Mouse (Mus musculus): ENCODE measurements at regions not wholly inside any gene's neighbourhood (a gene's known extent, or its start where the extent isn't known, plus 50 kb on each side); places are given as distances from the start of the nearest gene placed in this dataset.

GRCm38 (mm10) chr2:168372356-168372755, 90.8 kb upstream of the Kcng1 start:
- no peaks in the 10 kb centered on the region for H3K9me3 ChIP-seq
- 83% methylated on average over 5 of the region's 5 CpGs for WGBS
- 0 out of 2 replicates have a peak, but pooled peaks cover 5% of the 10 kb centered on the region for H3K4me1 ChIP-seq
- no peaks in the 10 kb centered on the region for H3K36me3 ChIP-seq
- no peak overlapping the region for H3K4me2 ChIP-seq
- H3K27ac ChIP-seq, result no peak overlapping the region
- no peak for ATAC-seq (ENCODE audit: insufficient read depth, low FRiP score, low read depth)
- no peaks in the 10 kb centered on the region for H3K27me3 ChIP-seq (replicated peaks)
- no peak overlapping the region for H3K9ac ChIP-seq
- H3K4me3 ChIP-seq (replicated peaks), result no peak overlapping the region

- WGBS, result 15% methylated on average over 3 of the region's 3 CpGs
- Histone ChIP-seq H3K4me3 (replicated peaks) (no peak overlapping the region), H3K9ac (no peak overlapping the region), H3K9me3 (no peaks in the 10 kb centered on the region), H3K4me1 (0 out of 2 replicates have a peak, but pooled peaks cover 5% of the 10 kb centered on the region), H3K36me3 (no peaks in the 10 kb centered on the region), H3K27me3 (replicated peaks) (no peaks in the 10 kb centered on the region), H3K4me2 (no peak overlapping the region), H3K27ac (no peak overlapping the region)
- ATAC-seq (ENCODE audit: insufficient read depth, low FRiP score, low read depth), result no peak
These were observed 89.7 kb upstream of the Kcng1 start for GRCm38 (mm10) chr2:168371245-168371644.

- Histone ChIP-seq H3K36me3 (no peaks in the 10 kb centered on the region), H3K4me3 (replicated peaks) (no peak overlapping the region), H3K9me3 (no peaks in the 10 kb centered on the region), H3K9ac (no peak overlapping the region), H3K4me2 (no peak overlapping the region), H3K4me1 (no peaks in the 10 kb centered on the region), H3K27me3 (replicated peaks) (no peaks in the 10 kb centered on the region), H3K27ac (no peak overlapping the region)
- no peak for ATAC-seq (ENCODE audit: insufficient read depth, low FRiP score, low read depth)
- WGBS, result 47% methylated on average over 8 of the region's 8 CpGs
These were observed 77.7 kb upstream of the Kcng1 start for GRCm38 (mm10) chr2:168359200-168359599.

GRCm38 (mm10) chr2:168358551-168358950, 77.0 kb upstream of the Kcng1 start:
- WGBS, result 75% methylated on average over 6 of the region's 6 CpGs
- H3K9ac ChIP-seq, result no peak overlapping the region
- ATAC-seq (ENCODE audit: insufficient read depth, low FRiP score, low read depth), result no peak
- no peak overlapping the region for H3K4me3 ChIP-seq (replicated peaks)
- H3K36me3 ChIP-seq, result no peaks in the 10 kb centered on the region
- H3K27ac ChIP-seq, result no peak overlapping the region
- H3K9me3 ChIP-seq, result no peaks in the 10 kb centered on the region
- H3K27me3 ChIP-seq (replicated peaks), result no peaks in the 10 kb centered on the region
- no peak overlapping the region for H3K4me2 ChIP-seq
- H3K4me1 ChIP-seq, result no peaks in the 10 kb centered on the region

GRCm38 (mm10) chr2:168357815-168358214, 76.3 kb upstream of the Kcng1 start:
- no peak for ATAC-seq (ENCODE audit: insufficient read depth, low FRiP score, low read depth)
- Histone ChIP-seq H3K9ac (no peak overlapping the region), H3K27ac (no peak overlapping the region), H3K36me3 (no peaks in the 10 kb centered on the region), H3K27me3 (replicated peaks) (no peaks in the 10 kb centered on the region), H3K4me2 (no peak overlapping the region), H3K4me3 (replicated peaks) (no peak overlapping the region), H3K9me3 (no peaks in the 10 kb centered on the region), H3K4me1 (no peaks in the 10 kb centered on the region)
- WGBS, result 85% methylated on average over 6 of the region's 6 CpGs

GRCm38 (mm10) chr2:168354397-168354796, 72.9 kb upstream of the Kcng1 start:
- H3K4me1 ChIP-seq, result no peaks in the 10 kb centered on the region
- ATAC-seq (ENCODE audit: insufficient read depth, low FRiP score, low read depth), result no peak
- H3K4me2 ChIP-seq, result no peak overlapping the region
- no peak overlapping the region for H3K4me3 ChIP-seq (replicated peaks)
- WGBS, result 58% methylated on average over 10 of the region's 10 CpGs
- H3K9me3 ChIP-seq, result no peaks in the 10 kb centered on the region
- no peaks in the 10 kb centered on the region for H3K36me3 ChIP-seq
- H3K27ac ChIP-seq, result no peak overlapping the region
- no peaks in the 10 kb centered on the region for H3K27me3 ChIP-seq (replicated peaks)
- no peak overlapping the region for H3K9ac ChIP-seq

GRCm38 (mm10) chr2:168352626-168353025, 71.1 kb upstream of the Kcng1 start:
- no peak overlapping the region for H3K4me2 ChIP-seq
- H3K9ac ChIP-seq, result no peak overlapping the region
- no peaks in the 10 kb centered on the region for H3K36me3 ChIP-seq
- no peak for ATAC-seq (ENCODE audit: insufficient read depth, low FRiP score, low read depth)
- H3K4me3 ChIP-seq (replicated peaks), result no peak overlapping the region
- no peaks in the 10 kb centered on the region for H3K27me3 ChIP-seq (replicated peaks)
- no peaks in the 10 kb centered on the region for H3K4me1 ChIP-seq
- no peak overlapping the region for H3K27ac ChIP-seq
- H3K9me3 ChIP-seq, result no peaks in the 10 kb centered on the region
- WGBS, result 59% methylated on average over 5 of the region's 5 CpGs

- H3K27ac ChIP-seq, result no peak overlapping the region
- H3K4me2 ChIP-seq, result no peak overlapping the region
- no peak overlapping the region for H3K9ac ChIP-seq
- H3K4me1 ChIP-seq, result no peaks in the 10 kb centered on the region
- no peak for ATAC-seq (ENCODE audit: insufficient read depth, low FRiP score, low read depth)
- H3K36me3 ChIP-seq, result no peaks in the 10 kb centered on the region
- H3K4me3 ChIP-seq (replicated peaks), result no peak overlapping the region
- WGBS, result 35% methylated on average over 3 of the region's 3 CpGs
- no peaks in the 10 kb centered on the region for H3K9me3 ChIP-seq
- H3K27me3 ChIP-seq (replicated peaks), result no peaks in the 10 kb centered on the region
These were observed 70.7 kb upstream of the Kcng1 start for GRCm38 (mm10) chr2:168352194-168352593.

GRCm38 (mm10) chr2:168345384-168345783, 63.8 kb upstream of the Kcng1 start:
- Histone ChIP-seq H3K4me1 (no peaks in the 10 kb centered on the region), H3K36me3 (no peaks in the 10 kb centered on the region), H3K27me3 (replicated peaks) (no peaks in the 10 kb centered on the region), H3K9me3 (no peaks in the 10 kb centered on the region), H3K4me3 (replicated peaks) (no peak overlapping the region), H3K4me2 (no peak overlapping the region), H3K27ac (no peak overlapping the region), H3K9ac (no peak overlapping the region)
- ATAC-seq (ENCODE audit: insufficient read depth, low FRiP score, low read depth), result no peak
- WGBS, result 86% methylated on average over 5 of the region's 5 CpGs

- no peaks in the 10 kb centered on the region for H3K4me1 ChIP-seq
- H3K27ac ChIP-seq, result no peak overlapping the region
- 54% methylated on average over 7 of the region's 7 CpGs for WGBS
- no peak for ATAC-seq (ENCODE audit: insufficient read depth, low FRiP score, low read depth)
- no peak overlapping the region for H3K4me2 ChIP-seq
- H3K9ac ChIP-seq, result no peak overlapping the region
- H3K27me3 ChIP-seq (replicated peaks), result no peaks in the 10 kb centered on the region
- H3K9me3 ChIP-seq, result no peaks in the 10 kb centered on the region
- H3K36me3 ChIP-seq, result no peaks in the 10 kb centered on the region
- H3K4me3 ChIP-seq (replicated peaks), result no peak overlapping the region
These were observed 62.2 kb upstream of the Kcng1 start for GRCm38 (mm10) chr2:168343705-168344104.

GRCm38 (mm10) chr2:168338819-168339218, 57.3 kb upstream of the Kcng1 start:
- 82% methylated on average over 6 of the region's 6 CpGs for WGBS
- Histone ChIP-seq H3K36me3 (no peaks in the 10 kb centered on the region), H3K9ac (no peak overlapping the region), H3K4me2 (no peak overlapping the region), H3K4me3 (replicated peaks) (no peak overlapping the region), H3K9me3 (no peaks in the 10 kb centered on the region), H3K27ac (no peak overlapping the region), H3K4me1 (peaks cover 2% of the 10 kb centered on the region), H3K27me3 (replicated peaks) (no peaks in the 10 kb centered on the region)
- no peak for ATAC-seq (ENCODE audit: insufficient read depth, low FRiP score, low read depth)

- Histone ChIP-seq H3K9me3 (no peaks in the 10 kb centered on the region), H3K4me2 (no peak overlapping the region), H3K4me1 (peaks cover 6% of the 10 kb centered on the region), H3K27me3 (replicated peaks) (no peaks in the 10 kb centered on the region), H3K36me3 (no peaks in the 10 kb centered on the region), H3K27ac (no peak overlapping the region), H3K9ac (no peak overlapping the region), H3K4me3 (replicated peaks) (no peak overlapping the region)
- no peak for ATAC-seq (ENCODE audit: insufficient read depth, low FRiP score, low read depth)
- WGBS, result 79% methylated on average over 4 of the region's 4 CpGs
These were observed 56.8 kb upstream of the Kcng1 start for GRCm38 (mm10) chr2:168338382-168338781.

GRCm38 (mm10) chr2:168337611-168338010, 56.1 kb upstream of the Kcng1 start:
- 58% methylated on average over 3 of the region's 3 CpGs for WGBS

More at GRCm38 (mm10) chr2:168337611-168338010, 56.1 kb upstream of the Kcng1 start:
- no peaks in the 10 kb centered on the region for H3K36me3 ChIP-seq
- no peak overlapping the region for H3K9ac ChIP-seq
- H3K27me3 ChIP-seq (replicated peaks), result no peaks in the 10 kb centered on the region
- H3K27ac ChIP-seq, result no peak overlapping the region
- no peak overlapping the region for H3K4me3 ChIP-seq (replicated peaks)
- peaks cover 11% of the 10 kb centered on the region for H3K4me1 ChIP-seq
- no peak for ATAC-seq (ENCODE audit: insufficient read depth, low FRiP score, low read depth)
- H3K4me2 ChIP-seq, result no peak overlapping the region
- H3K9me3 ChIP-seq, result no peaks in the 10 kb centered on the region

All from stomach, embryonic 15.5 days (tissue).